Mouse (Mus musculus) midbrain, embryonic 13.5 days (tissue): ENCODE data around the gene Rbm38. TPM values are rescaled to one million over a fixed set of nuclear protein-coding genes. Genes with fewer than 3 reads are reported as not detected.

Source experiments
- ATAC-seq: fragments of 200-750 bp; cut with Nextera tagmentation; 2 replicates; pipeline ENCODE4 v1.8.0; 2017; ENCODE audit warnings: mild to moderate bottlenecking, moderate TSS enrichment, moderate library complexity
- H3K27ac ChIP-seq: fragments of 300-500 bp; sonication (generic); 2 replicates; pipeline ENCODE4 v1.5.1; 2015; ENCODE audit warnings: inconsistent platforms, mild to moderate bottlenecking, moderate library complexity
- H3K27me3 ChIP-seq: fragments of 300-500 bp; sonication (generic); 2 replicates; pipeline ENCODE4 v1.6.1; 2015; ENCODE audit warnings: mild to moderate bottlenecking, inconsistent platforms
- H3K36me3 ChIP-seq: fragments of 300-500 bp; sonication (generic); 2 replicates; pipeline ENCODE4 v1.6.1; 2015; ENCODE audit warnings: mild to moderate bottlenecking, inconsistent platforms
- H3K4me1 ChIP-seq: fragments of 300-500 bp; sonication (generic); replicated peaks from 2 replicates; pipeline ENCODE4 v1.6.1; 2015; ENCODE audit warnings: inconsistent platforms
- H3K4me2 ChIP-seq: fragments of 300-500 bp; sonication (generic); replicated peaks from 2 replicates; pipeline ENCODE4 v1.6.1; 2015; ENCODE audit warnings: moderate library complexity, mild to moderate bottlenecking, inconsistent platforms
- H3K4me3 ChIP-seq: fragments of 300-500 bp; sonication (generic); replicated peaks from 2 replicates; pipeline ENCODE4 v1.5.1; 2015; ENCODE audit warnings: mild to moderate bottlenecking, inconsistent platforms
- H3K9ac ChIP-seq: fragments of 300-500 bp; sonication (generic); replicated peaks from 2 replicates; pipeline ENCODE4 v1.6.1; 2015; ENCODE audit warnings: mild to moderate bottlenecking, inconsistent platforms
- H3K9me3 ChIP-seq: fragments of 300-500 bp; sonication (generic); 2 replicates; pipeline ENCODE4 v1.6.1; 2016; ENCODE audit warnings: mild to moderate bottlenecking, inconsistent platforms
- WGBS: fragments of 180-500 bp; shearing (Covaris S2); methylation state at CpG from one replicate; pipeline ENCODE4 v1.1.7; 2015; 5-methylcytosine and 5-hydroxymethylcytosine counted together
- polyA plus RNA-seq: library from polyadenylated mRNA; unstranded; fragments of >200 nt; fragmentation: Nextera tagmentation; extraction: Ambion mirVana; gene quantifications from 2 replicates; pipeline ENCODE4 v1.2.1, GENCODE M21; 2015

Rbm38 gene
- polyA plus RNA-seq, 1 experiment from 2014 or later, result 29.4 TPM

DNA sequence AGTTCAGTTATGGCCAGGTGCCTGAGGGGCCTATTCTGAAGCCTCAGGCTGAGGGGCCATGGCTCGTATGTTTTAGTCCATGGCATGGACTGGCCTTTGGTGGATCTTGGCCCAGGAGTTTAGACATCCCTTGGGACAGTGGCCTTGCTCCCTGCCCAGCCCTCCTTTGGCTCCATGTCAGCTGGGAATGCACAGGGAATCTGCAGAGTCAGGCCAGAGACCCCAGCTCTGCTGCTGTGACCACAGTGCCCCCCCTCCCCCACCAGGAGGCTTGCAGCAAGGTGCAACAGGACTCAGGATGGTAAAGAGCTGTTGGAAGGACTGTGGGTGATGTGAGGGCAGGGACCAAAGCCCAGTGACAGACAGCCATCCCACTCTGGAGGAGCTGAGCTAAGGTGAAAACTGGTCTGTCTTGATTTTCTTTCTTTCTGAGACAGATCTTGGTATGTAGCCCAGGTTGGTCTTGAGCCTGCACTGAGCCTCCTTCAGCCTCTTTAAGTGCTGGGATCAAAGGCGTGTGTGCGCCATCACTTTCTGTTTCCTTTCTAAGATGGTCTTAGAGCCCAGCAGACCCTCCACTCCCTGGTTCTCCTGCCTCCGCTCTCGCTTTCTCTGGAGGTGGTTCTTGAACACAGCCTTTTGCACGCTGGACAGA, 7.0 kb downstream of the Rbm38 start:
- H3K4me3 ChIP-seq, result no peak overlapping the region
- H3K4me2 ChIP-seq, result no peak overlapping the region
- no peak for ATAC-seq
- H3K27ac ChIP-seq, result no peak overlapping the region
- H3K36me3 ChIP-seq, result peaks cover 63% of the 10 kb centered on the region
- no peaks in the 10 kb centered on the region for H3K27me3 ChIP-seq
- H3K9ac ChIP-seq, result no peak overlapping the region
- no peaks in the 10 kb centered on the region for H3K9me3 ChIP-seq
- peaks cover 56% of the 10 kb centered on the region for H3K4me1 ChIP-seq
- 88% methylated on average over 6 of the region's 6 CpGs for WGBS

DNA sequence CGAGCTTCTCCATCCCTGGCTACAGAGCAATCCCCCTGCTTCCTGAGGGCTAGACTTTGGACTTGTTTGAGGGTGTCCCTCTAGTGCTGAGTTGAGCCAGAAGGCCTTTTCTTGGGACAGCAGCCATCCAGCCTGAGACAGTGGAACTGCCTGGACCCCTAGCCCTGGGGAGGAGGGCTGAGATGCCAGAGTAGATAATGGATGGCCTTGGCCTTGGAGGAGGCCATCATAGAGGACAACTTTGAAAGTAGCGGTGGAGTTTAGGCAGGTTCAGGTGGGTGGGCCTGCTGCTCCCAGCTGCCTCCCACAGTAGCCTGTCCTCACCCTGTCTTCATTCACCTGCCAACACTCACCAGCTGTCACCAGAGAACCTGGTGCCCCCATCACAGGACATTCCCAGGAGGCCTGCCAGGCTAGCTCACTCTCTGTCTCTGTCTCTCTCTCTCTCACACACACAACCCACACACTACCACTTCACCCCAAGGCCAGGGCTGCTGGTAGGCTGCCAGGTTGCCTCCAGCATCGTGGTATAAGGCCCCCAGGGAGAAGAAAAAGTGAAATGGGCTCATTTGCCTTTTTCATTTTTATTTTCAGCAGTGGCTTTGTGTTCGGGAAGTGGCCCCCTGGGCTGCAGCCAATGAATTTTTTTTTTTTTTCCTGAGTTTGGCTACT, 7.7 kb downstream of the Rbm38 start:
- H3K4me2 ChIP-seq, result no peak overlapping the region
- ATAC-seq, result no peak
- H3K4me3 ChIP-seq, result no peak overlapping the region
- no peaks in the 10 kb centered on the region for H3K9me3 ChIP-seq
- peaks cover 50% of the 10 kb centered on the region for H3K4me1 ChIP-seq
- no peaks in the 10 kb centered on the region for H3K27me3 ChIP-seq
- H3K27ac ChIP-seq, result no peak overlapping the region
- peaks cover 69% of the 10 kb centered on the region for H3K36me3 ChIP-seq
- H3K9ac ChIP-seq, result no peak overlapping the region
- WGBS, result 77% methylated on average over 4 of the region's 4 CpGs

DNA sequence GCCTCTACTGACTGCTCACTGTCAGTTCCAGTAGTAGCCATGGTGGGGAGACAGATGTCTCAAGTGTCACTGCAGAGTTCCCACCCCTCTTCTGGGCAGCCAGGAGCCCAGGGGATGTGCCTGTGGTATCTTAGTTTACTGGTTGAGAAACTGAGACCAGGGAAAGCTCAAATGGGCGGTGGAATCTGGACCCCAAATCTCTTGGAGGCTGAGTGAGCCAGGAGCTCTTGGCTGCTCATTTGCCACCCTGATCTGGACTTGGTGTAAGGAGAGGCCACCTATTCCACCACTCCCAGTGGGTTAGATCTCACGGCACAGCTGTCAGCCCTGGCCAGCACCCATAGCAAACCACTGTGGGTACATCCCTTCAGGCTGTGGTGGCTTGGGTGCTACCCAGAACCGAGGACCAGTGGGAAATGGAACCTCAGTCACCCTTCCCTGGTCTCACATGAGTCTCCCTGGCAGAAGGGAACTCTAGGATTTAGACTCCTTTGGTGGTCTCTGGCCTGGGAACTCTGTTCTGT, 8.3 kb downstream of the Rbm38 start:
- Histone ChIP-seq H3K36me3 (peaks cover 76% of the 10 kb centered on the region), H3K27ac (no peak overlapping the region)

DNA sequence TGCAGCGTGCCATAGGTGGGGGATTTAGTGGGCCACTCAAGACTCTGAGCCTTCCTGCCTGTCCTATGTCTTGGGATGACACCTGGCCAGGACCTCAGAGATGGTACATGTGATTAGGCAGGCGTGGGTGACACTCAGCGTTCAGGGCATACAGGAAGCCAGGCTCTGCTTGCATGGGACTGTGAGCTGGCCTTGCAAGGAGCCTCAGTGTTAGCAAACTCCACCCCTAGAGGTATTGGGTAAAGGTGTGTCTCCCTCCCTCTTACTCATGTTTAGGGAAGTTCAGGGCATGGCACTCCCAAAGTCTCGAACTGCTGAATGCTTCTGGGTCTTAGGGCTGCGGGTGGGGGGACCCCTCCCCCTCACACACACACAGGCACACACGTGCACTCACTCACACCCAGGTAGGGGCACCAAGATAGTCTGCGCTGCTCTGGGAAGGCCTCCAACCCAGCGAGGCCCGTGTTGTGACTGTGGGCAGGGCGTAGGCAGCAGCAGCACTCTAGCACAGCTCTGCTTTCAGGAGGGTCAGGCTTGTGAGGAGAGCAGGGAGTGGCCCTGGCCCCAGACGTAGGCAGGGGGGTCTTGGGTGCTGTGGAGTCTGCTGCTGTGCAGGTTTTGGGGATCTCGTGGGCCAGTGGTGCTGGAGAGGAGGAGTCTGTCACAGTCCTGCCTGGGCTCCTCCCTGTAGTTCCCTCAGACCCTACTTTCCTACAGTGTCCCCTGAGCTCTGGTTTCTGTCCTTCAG, 10.5 kb downstream of the Rbm38 start:
- Histone ChIP-seq H3K4me3 (no peak overlapping the region), H3K36me3 (peaks cover 92% of the 10 kb centered on the region)
- 80% methylated on average over 12 of the region's 12 CpGs for WGBS

More for the DNA sequence above, 8.3 kb downstream of the Rbm38 start:
- no peak for ATAC-seq
- 89% methylated on average over 3 of the region's 3 CpGs for WGBS
- H3K9me3 ChIP-seq, result no peaks in the 10 kb centered on the region
- H3K4me1 ChIP-seq, result peaks cover 44% of the 10 kb centered on the region
- no peaks in the 10 kb centered on the region for H3K27me3 ChIP-seq
- no peak overlapping the region for H3K9ac ChIP-seq
- H3K4me3 ChIP-seq, result no peak overlapping the region
- no peak overlapping the region for H3K4me2 ChIP-seq

DNA sequence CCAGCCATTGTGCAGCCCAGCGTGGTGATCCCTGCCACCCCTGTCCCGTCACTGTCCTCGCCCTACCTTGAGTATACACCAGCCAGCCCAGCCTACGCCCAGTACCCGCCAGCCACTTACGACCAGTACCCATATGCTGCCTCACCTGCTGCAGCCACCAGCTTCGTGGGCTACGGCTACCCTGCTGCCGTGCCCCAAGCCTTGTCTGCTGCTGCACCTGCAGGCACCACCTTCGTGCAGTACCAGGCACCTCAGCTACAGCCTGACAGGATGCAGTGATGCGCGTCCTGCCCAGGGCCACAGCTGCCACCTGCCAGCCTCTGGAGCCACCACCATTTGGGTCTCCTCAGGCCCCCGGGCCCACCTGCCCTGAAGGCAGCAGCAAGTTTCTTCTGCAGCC, 13.2 kb downstream of the Rbm38 start:
- no peaks in the 10 kb centered on the region for H3K9me3 ChIP-seq
- no peak overlapping the region for H3K9ac ChIP-seq
- H3K27ac ChIP-seq, result no peak overlapping the region
- no peaks in the 10 kb centered on the region for H3K27me3 ChIP-seq
- 96% methylated on average over 13 of the region's 13 CpGs for WGBS
- H3K4me1 ChIP-seq, result no peaks in the 10 kb centered on the region
- H3K36me3 ChIP-seq, result peaks cover 81% of the 10 kb centered on the region
- no peak for ATAC-seq
- H3K4me2 ChIP-seq, result no peak overlapping the region
- H3K4me3 ChIP-seq, result no peak overlapping the region

More for the DNA sequence above, 10.5 kb downstream of the Rbm38 start:
- Histone ChIP-seq H3K4me2 (no peak overlapping the region), H3K9ac (no peak overlapping the region), H3K27ac (no peak overlapping the region), H3K27me3 (no peaks in the 10 kb centered on the region), H3K4me1 (peaks cover 22% of the 10 kb centered on the region), H3K9me3 (no peaks in the 10 kb centered on the region)
- no peak for ATAC-seq

DNA sequence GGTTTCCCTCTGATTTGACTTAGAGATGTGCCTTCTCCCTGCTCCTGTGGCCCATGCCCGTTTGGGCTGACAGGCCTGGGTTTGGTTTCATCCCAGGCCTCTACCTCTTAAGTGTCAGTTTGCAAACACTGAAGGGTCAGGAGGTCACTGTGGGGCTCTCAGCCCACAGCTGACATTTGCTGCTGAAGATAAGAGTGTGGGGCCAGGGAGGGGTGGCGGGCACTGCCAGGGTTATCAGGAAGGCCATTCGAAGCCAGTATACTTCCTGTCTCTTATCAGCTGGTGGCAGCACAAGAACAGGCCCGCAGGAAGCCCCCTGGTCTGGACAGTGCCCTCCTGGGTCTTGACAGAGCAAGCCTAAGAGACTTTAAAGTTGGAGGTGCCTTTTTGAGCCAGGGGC, 14.7 kb downstream of the Rbm38 start:
- H3K9ac ChIP-seq, result no peak overlapping the region
- peaks cover 66% of the 10 kb centered on the region for H3K36me3 ChIP-seq
- H3K4me3 ChIP-seq, result no peak overlapping the region
- no peak overlapping the region for H3K27ac ChIP-seq
- H3K4me1 ChIP-seq, result no peaks in the 10 kb centered on the region
- ATAC-seq, result no peak
- no peak overlapping the region for H3K4me2 ChIP-seq
- no peaks in the 10 kb centered on the region for H3K9me3 ChIP-seq
- WGBS, result 85% methylated on average over 4 of the region's 4 CpGs
- no peaks in the 10 kb centered on the region for H3K27me3 ChIP-seq

DNA sequence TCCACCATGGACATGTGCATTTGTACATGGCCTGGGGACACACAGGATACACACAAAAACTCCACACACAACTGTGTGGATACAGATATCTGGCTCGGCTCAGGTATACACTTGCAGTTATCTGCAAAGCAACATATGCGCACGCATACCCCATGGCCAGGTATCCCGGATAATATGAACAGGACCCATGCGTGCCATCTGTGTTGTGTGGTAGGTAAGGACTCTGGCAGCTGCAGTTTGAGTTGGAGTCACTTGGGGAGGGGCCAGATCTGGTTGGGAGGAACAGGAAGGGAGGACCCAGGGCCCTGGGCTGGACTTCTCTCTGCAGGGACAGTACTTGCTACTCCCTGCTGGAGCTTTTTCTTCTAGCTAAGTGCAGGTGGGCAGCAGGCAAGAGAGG, 15.4 kb downstream of the Rbm38 start:
- Histone ChIP-seq H3K27ac (no peak overlapping the region), H3K4me3 (no peak overlapping the region), H3K4me2 (no peak overlapping the region), H3K9ac (no peak overlapping the region), H3K27me3 (no peaks in the 10 kb centered on the region), H3K4me1 (no peaks in the 10 kb centered on the region), H3K36me3 (peaks cover 59% of the 10 kb centered on the region), H3K9me3 (no peaks in the 10 kb centered on the region)
- WGBS, result 93% methylated on average over 5 of the region's 5 CpGs
- no peak for ATAC-seq

DNA sequence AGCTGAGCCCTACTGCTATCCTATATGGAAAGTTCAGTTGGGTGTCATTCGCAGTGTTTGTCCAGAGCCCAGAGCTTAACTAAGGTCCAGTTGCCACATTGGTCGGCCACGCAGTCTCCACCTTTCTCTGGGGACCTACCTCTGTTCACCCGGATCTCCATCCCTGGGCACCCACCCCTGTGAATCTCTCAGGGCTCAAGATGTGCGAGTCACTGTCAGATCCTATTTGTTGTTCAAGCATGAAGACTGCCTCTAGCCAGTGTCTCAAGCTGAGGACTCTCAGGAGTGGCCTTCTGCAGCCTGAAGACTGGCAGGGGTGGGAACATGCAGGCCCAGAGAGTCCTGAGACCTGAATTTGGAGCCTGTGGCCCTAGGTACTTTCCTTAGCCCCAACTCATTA, 15.8 kb downstream of the Rbm38 start:
- Histone ChIP-seq H3K4me3 (no peak overlapping the region), H3K4me2 (no peak overlapping the region), H3K9ac (no peak overlapping the region), H3K27me3 (no peaks in the 10 kb centered on the region), H3K9me3 (no peaks in the 10 kb centered on the region), H3K4me1 (no peaks in the 10 kb centered on the region), H3K27ac (no peak overlapping the region), H3K36me3 (peaks cover 55% of the 10 kb centered on the region)
- 89% methylated on average over 5 of the region's 5 CpGs for WGBS
- no peak for ATAC-seq

DNA sequence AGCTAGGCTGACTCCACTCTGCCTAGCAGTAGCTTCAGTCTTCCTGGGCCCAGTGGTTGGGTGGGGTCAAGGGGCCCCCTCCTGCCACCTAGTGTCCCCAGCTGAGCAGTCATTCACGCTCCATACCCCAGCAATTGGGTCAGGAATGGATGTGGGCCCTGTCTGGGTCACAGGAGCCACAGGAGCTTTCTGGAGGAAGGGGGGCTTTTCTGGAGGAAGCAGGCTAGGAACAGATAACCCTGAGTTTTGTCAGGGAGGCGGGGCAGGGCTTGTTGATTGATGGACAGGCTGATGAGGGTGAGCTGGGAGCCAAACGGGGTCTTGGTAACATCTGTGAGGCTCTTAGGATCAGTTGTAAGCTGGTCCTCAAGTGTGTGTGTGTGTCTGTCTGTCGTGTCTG, 16.3 kb downstream of the Rbm38 start:
- Histone ChIP-seq H3K9me3 (no peaks in the 10 kb centered on the region), H3K27me3 (no peaks in the 10 kb centered on the region), H3K9ac (no peak overlapping the region), H3K36me3 (peaks cover 50% of the 10 kb centered on the region), H3K4me1 (no peaks in the 10 kb centered on the region), H3K27ac (no peak overlapping the region), H3K4me2 (no peak overlapping the region), H3K4me3 (no peak overlapping the region)
- 79% methylated on average over 4 of the region's 4 CpGs for WGBS
- ATAC-seq, result no peak

DNA sequence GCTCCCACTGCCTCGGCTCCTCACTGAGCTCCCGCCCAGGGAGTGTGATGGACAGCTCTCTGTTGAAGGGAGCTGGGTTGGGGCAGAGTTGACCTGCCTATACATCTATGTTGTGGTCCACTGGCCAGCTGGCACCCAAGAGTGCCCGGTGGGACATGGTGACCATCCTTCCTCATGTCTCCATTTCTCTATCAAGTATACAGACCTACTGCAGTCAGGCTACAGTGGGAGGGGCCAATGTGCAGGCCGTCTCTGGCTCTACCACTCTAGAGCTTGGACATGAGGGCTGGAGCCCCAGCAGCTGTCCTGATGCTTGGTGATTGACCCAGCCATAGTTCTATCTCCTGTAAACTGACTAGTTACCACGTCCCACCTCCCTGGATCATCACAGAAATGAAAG, 17.0 kb downstream of the Rbm38 start:
- WGBS, result 85% methylated on average over 5 of the region's 5 CpGs
- ATAC-seq, result no peak
- H3K4me1 ChIP-seq, result no peaks in the 10 kb centered on the region
- H3K27ac ChIP-seq, result no peak overlapping the region
- H3K4me3 ChIP-seq, result no peak overlapping the region
- peaks cover 42% of the 10 kb centered on the region for H3K36me3 ChIP-seq
- no peaks in the 10 kb centered on the region for H3K27me3 ChIP-seq
- H3K9me3 ChIP-seq, result no peaks in the 10 kb centered on the region
- no peak overlapping the region for H3K9ac ChIP-seq
- H3K4me2 ChIP-seq, result no peak overlapping the region

DNA sequence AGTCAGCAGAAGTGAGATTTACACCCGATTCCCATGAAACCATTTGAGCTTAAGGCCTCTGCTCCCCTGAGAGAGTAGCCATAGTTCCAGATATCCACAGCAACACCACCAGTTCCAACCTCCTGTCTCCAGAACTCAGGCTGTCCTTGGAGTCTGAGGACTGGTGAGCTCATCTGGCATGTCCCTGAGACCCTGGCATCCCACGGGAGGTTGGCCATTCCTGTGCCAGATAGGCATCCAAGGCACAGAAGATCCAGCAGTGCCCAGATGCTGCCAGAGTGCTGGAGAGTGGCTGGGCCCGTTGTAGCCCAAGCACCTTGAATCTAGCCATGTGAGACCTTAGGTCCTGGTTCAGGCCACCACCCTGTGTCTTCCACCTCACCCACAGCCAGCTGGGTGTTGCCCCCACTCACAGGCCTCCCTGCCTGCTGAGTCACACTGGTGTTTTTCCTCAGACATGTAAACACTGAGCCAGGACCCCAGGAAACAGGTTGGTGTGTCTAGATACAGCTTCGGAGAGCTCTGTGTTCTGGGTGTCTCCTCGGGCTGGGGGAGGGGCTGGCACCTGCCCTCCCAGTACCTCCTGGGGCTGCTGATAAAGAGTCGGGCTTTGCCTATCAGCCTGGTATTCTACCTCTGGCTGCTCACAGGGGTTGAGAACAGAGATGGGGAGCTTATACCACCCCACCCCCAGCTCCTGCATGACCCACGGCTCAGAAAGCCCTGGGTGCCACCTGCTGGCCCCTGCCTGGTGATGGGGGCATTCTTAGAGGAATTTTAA, 17.7 kb downstream of the Rbm38 start:
- no peak for ATAC-seq
- WGBS, result 74% methylated on average over 7 of the region's 7 CpGs
- H3K4me2 ChIP-seq, result no peak overlapping the region
- no peak overlapping the region for H3K27ac ChIP-seq
- no peaks in the 10 kb centered on the region for H3K9me3 ChIP-seq
- no peak overlapping the region for H3K4me3 ChIP-seq
- peaks cover 36% of the 10 kb centered on the region for H3K36me3 ChIP-seq
- H3K27me3 ChIP-seq, result no peaks in the 10 kb centered on the region
- H3K4me1 ChIP-seq, result peaks cover 3% of the 10 kb centered on the region; the same call in 1 of the 2 replicates
- H3K9ac ChIP-seq, result no peak overlapping the region
